Mouse (Mus musculus) stomach, postnatal 0 days (tissue): ENCODE results near the gene Tent5a.

Source experiments
- CTCF ChIP-seq: IDR thresholded peaks from 2 replicates; pipeline ENCODE4 v1.5.1; 2016; ENCODE audit warnings: antibody characterized with exemption, low read depth, mild to moderate bottlenecking, moderate library complexity
- EP300 ChIP-seq: optimal IDR thresholded peaks from 2 replicates; pipeline ENCODE3; 2016; ENCODE audit warnings: antibody characterized with exemption

- TF ChIP-seq EP300 (no peak), CTCF (no peak)
Measured at GRCm38 (mm10) chr9:85312473-85312872, 14.7 kb downstream of the Tent5a start, which contains the start of gene Gm11114.
